Mouse (Mus musculus) hindbrain, embryonic 16.5 days (tissue): ENCODE measurements around the gene Abcg3. TPM values are rescaled to one million over a fixed set of nuclear protein-coding genes. Genes with fewer than 3 reads are reported as not detected.

Experiments
- ATAC-seq: fragments of 200-750 bp; cut with Nextera tagmentation; 2 replicates; pipeline ENCODE4 v1.8.0; 2017; ENCODE audit warnings: moderate TSS enrichment, moderate library complexity
- H3K27ac ChIP-seq: fragments of 300-500 bp; sonication (generic); 2 replicates; pipeline ENCODE4 v1.5.1; 2014; ENCODE audit warnings: low read depth, mild to moderate bottlenecking, control low read depth, low read length, moderate library complexity
- H3K27me3 ChIP-seq: fragments of 300-500 bp; sonication (generic); replicated peaks from 2 replicates; pipeline ENCODE4 v1.6.1; 2014; ENCODE audit warnings: low read length; ENCODE audit not compliant: control insufficient read depth, insufficient read depth
- H3K36me3 ChIP-seq: fragments of 300-500 bp; sonication (generic); 2 replicates; pipeline ENCODE4 v1.6.1; 2014; ENCODE audit warnings: mild to moderate bottlenecking, low read length, moderate library complexity, mixed read lengths; ENCODE audit not compliant: control insufficient read depth, insufficient read depth
- H3K4me1 ChIP-seq: fragments of 300-500 bp; sonication (generic); 2 replicates; pipeline ENCODE4 v1.6.1; 2014; ENCODE audit warnings: low read depth, low read length; ENCODE audit not compliant: control insufficient read depth, insufficient read depth
- H3K4me2 ChIP-seq: fragments of 300-500 bp; sonication (generic); 2 replicates; pipeline ENCODE4 v1.6.1; 2014; ENCODE audit warnings: mild to moderate bottlenecking, low read length, control low read depth, moderate library complexity
- H3K4me3 ChIP-seq: fragments of 300-500 bp; sonication (generic); 2 replicates; pipeline ENCODE4 v1.5.1; 2014; ENCODE audit warnings: mild to moderate bottlenecking, low read length, control low read depth, moderate library complexity
- H3K9ac ChIP-seq: fragments of 300-500 bp; sonication (generic); 2 replicates; pipeline ENCODE4 v1.6.1; 2014; ENCODE audit warnings: low read depth, mild to moderate bottlenecking, control low read depth, low read length, moderate library complexity
- H3K9me3 ChIP-seq: fragments of 300-500 bp; sonication (generic); 2 replicates; pipeline ENCODE4 v1.6.1; 2014; ENCODE audit warnings: mild to moderate bottlenecking, low read length, moderate library complexity; ENCODE audit not compliant: control insufficient read depth
- WGBS: fragments of 180-500 bp; shearing (Covaris S2); extraction: QIAGEN DNeasy Blood & Tissue Kit; methylation state at CpG from one replicate; pipeline ENCODE4 v1.1.7; 2014; 5-methylcytosine and 5-hydroxymethylcytosine counted together
- polyA plus RNA-seq: library from polyadenylated mRNA; unstranded; fragments of >200 nt; fragmentation: Nextera tagmentation; extraction: Ambion mirVana; gene quantifications from 2 replicates; pipeline ENCODE4 v1.2.1, GENCODE M21; 2015

Abcg3 gene
- polyA plus RNA-seq = 0.32 and 0.43 TPM in 2 replicates

DNA sequence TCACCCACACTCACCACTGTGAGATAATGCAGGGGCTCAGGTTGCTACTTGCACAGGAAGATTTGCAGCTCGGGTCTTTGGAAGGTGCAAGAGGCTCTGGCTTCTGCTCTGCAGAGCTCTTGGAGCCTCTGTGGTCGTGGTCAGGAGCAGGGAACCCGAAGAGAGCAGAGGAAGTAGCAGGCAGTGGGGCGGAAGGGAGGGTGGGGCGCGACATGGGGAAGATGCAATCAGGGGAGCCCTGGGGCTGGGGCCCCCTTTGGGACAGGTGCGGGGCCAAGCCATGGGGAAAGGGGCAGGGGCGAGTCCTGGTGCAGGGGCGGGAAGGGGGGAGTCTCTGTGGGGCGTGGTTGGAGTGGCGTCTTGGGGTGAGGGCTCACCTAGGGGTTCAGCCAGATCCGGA lies at the start of gene Abcg3:
Abcg3 (minus strand) TSS at position 184 of the 400 bp plus-strand sequence.
- ATAC-seq = no peak
- H3K9me3 ChIP-seq = no peaks in the 10 kb centered on the region
- WGBS = 43% methylated on average over 12 of the region's 12 CpGs
- H3K9ac ChIP-seq = no peak within 1 kb of the TSS
- H3K4me3 ChIP-seq = no peak within 1 kb of the TSS
- no peaks in the 10 kb centered on the region for H3K27me3 ChIP-seq
- no peak within 1 kb of the TSS for H3K4me2 ChIP-seq
- no peak within 1 kb of the TSS for H3K27ac ChIP-seq
- H3K36me3 ChIP-seq = no peaks in the 10 kb centered on the region
- no peaks in the 10 kb centered on the region for H3K4me1 ChIP-seq

- Histone ChIP-seq H3K27ac (no peak overlapping the region), H3K9ac (no peak overlapping the region), H3K36me3 (no peaks in the 10 kb centered on the region), H3K4me2 (no peak overlapping the region), H3K9me3 (no peaks in the 10 kb centered on the region; the same call in 1 of the 2 replicates), H3K4me1 (no peaks in the 10 kb centered on the region), H3K27me3 (no peaks in the 10 kb centered on the region), H3K4me3 (no peak overlapping the region)
- WGBS = 90% methylated on average over 1 of the region's 1 CpGs
- no peak for ATAC-seq
Measured at GRCm38 (mm10) chr5:105012551-105012950, 30.0 kb upstream of the Abcg3 start.

- ATAC-seq = no peak
- Histone ChIP-seq H3K9ac (no peak overlapping the region), H3K27ac (no peak overlapping the region), H3K4me2 (no peak overlapping the region), H3K4me1 (no peaks in the 10 kb centered on the region), H3K9me3 (no peaks in the 10 kb centered on the region; the same call in 1 of the 2 replicates), H3K4me3 (no peak overlapping the region), H3K36me3 (no peaks in the 10 kb centered on the region), H3K27me3 (no peaks in the 10 kb centered on the region)
- 87% methylated on average over 4 of the region's 4 CpGs for WGBS
Measured at GRCm38 (mm10) chr5:105011570-105011969, 29.1 kb upstream of the Abcg3 start.

- H3K4me3 ChIP-seq = no peak overlapping the region
- H3K4me2 ChIP-seq = no peak overlapping the region
- no peaks in the 10 kb centered on the region for H3K36me3 ChIP-seq
- H3K9me3 ChIP-seq = no peaks in the 10 kb centered on the region; the same call in 1 of the 2 replicates
- no peaks in the 10 kb centered on the region for H3K4me1 ChIP-seq
- H3K9ac ChIP-seq = no peak overlapping the region
- H3K27me3 ChIP-seq = no peaks in the 10 kb centered on the region
- ATAC-seq = no peak
- no peak overlapping the region for H3K27ac ChIP-seq
Measured at GRCm38 (mm10) chr5:105010376-105010775, 27.9 kb upstream of the Abcg3 start.

DNA sequence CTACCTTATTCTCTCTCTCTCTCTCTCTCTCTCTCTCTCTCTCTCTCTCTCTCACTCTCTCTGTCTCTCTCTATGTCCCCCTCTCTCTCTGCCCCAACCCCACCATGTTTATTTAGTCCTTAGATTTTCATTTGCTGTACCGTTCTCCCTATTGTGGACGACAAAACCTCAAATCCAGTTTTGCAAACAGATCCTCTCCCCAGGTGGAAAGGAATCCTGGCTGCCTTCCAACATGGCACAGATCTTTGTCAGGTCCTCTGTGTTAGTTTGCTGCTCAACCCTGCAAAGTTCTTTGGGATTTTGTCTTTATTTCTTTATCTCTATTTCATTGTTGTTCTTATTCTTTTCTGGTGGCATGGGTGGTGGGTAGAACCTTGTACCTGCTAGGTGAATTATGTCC lies 6.9 kb upstream of the Abcg3 start:
- no peak overlapping the region for H3K9ac ChIP-seq
- no peak overlapping the region for H3K4me2 ChIP-seq
- H3K4me1 ChIP-seq = no peaks in the 10 kb centered on the region
- H3K36me3 ChIP-seq = no peaks in the 10 kb centered on the region
- H3K9me3 ChIP-seq = no peaks in the 10 kb centered on the region
- no peaks in the 10 kb centered on the region for H3K27me3 ChIP-seq
- no peak overlapping the region for H3K4me3 ChIP-seq
- whole genome bisulfite sequencing = 78% methylated on average over 2 of the region's 2 CpGs
- H3K27ac ChIP-seq = no peak overlapping the region
- no peak for ATAC-seq

GRCm38 (mm10) chr5:104988000-104988399 lies 5.5 kb upstream of the Abcg3 start:
- ATAC-seq = no peak
- Histone ChIP-seq H3K9ac (no peak overlapping the region), H3K36me3 (no peaks in the 10 kb centered on the region), H3K4me3 (no peak overlapping the region), H3K27ac (no peak overlapping the region), H3K4me2 (no peak overlapping the region), H3K9me3 (no peaks in the 10 kb centered on the region), H3K27me3 (no peaks in the 10 kb centered on the region), H3K4me1 (no peaks in the 10 kb centered on the region)
- 49% methylated on average over 2 of the region's 2 CpGs for WGBS

- Histone ChIP-seq H3K27ac (no peak overlapping the region), H3K4me2 (no peak overlapping the region), H3K27me3 (no peaks in the 10 kb centered on the region), H3K9me3 (no peaks in the 10 kb centered on the region), H3K4me3 (no peak overlapping the region), H3K36me3 (no peaks in the 10 kb centered on the region), H3K9ac (no peak overlapping the region), H3K4me1 (no peaks in the 10 kb centered on the region)
- WGBS = 43% methylated on average over 1 of the region's 1 CpGs
- no peak for ATAC-seq
Measured at GRCm38 (mm10) chr5:104986706-104987105, 4.2 kb upstream of the Abcg3 start.

DNA sequence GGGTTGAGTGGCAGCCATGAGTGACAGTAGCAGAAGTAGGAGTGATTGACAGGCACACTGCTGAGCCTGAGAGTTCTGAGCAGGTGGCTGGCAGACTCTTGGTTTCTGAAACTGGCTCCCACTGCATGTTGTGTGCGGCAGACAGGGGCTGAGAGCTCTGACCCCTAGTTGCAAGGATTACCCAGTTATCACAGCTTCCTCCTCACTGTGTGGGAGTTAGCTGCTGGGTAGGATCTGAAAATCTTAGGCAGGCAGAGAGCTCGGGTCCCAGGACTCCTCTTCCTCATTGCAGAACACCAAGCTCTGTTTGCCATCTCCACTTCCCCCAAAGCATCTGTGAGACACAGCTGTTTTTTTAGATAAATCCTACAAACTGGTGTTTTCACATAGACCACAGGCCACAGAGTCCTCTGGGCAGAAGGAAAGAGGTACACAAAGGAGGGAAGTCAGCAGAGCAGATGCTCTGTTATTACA lies 3.4 kb downstream of the Abcg3 start:
- WGBS = 63% methylated on average over 2 of the region's 2 CpGs
- no peaks in the 10 kb centered on the region for H3K27me3 ChIP-seq
- no peaks in the 10 kb centered on the region for H3K9me3 ChIP-seq
- no peaks in the 10 kb centered on the region for H3K36me3 ChIP-seq
- no peak for ATAC-seq
- H3K4me3 ChIP-seq = no peak overlapping the region
- no peak overlapping the region for H3K9ac ChIP-seq
- H3K4me2 ChIP-seq = no peak overlapping the region
- H3K27ac ChIP-seq = no peak overlapping the region
- H3K4me1 ChIP-seq = no peaks in the 10 kb centered on the region

- Histone ChIP-seq H3K9ac (no peak overlapping the region), H3K27me3 (no peaks in the 10 kb centered on the region), H3K4me1 (no peaks in the 10 kb centered on the region), H3K9me3 (no peaks in the 10 kb centered on the region; the same call in 1 of the 2 replicates), H3K4me3 (no peak overlapping the region), H3K4me2 (no peak overlapping the region), H3K27ac (no peak overlapping the region), H3K36me3 (no peaks in the 10 kb centered on the region)
- WGBS = 85% methylated on average over 2 of the region's 2 CpGs
- no peak for ATAC-seq
Measured at GRCm38 (mm10) chr5:104958141-104958793, 24.3 kb downstream of the Abcg3 start.
